Mouse (Mus musculus) adrenal gland, postnatal 25 days (tissue): Measurements from ENCODE around the gene Fam173a. TPM values are rescaled to one million over a fixed set of nuclear protein-coding genes. Genes with fewer than 3 reads are reported as not detected.

Source experiments
- DNase-seq: peaks from one replicate; pipeline ENCODE4 v3.0.0; 2021; ENCODE audit warnings: mixed read lengths
- total RNA-seq: library from RNA; stranded (reverse); gene quantifications from 2 replicates; pipeline ENCODE4 v1.2.3, GENCODE M21; 2021

Fam173a gene
- total RNA-seq, 1 experiment from 2014 or later, result 102 TPM

GRCm38 (mm10) chr17:25796951-25797369 is 4.3 kb upstream of the Fam173a start, which contains the start of gene Metrn:
Metrn (minus strand) TSS chr17:25797136.
- peak; percentile 92 for DNase-seq

GRCm38 (mm10) chr17:25796211-25796771 is 3.6 kb upstream of the Fam173a start:
- DNase-seq, result peak; percentile 47

DNA sequence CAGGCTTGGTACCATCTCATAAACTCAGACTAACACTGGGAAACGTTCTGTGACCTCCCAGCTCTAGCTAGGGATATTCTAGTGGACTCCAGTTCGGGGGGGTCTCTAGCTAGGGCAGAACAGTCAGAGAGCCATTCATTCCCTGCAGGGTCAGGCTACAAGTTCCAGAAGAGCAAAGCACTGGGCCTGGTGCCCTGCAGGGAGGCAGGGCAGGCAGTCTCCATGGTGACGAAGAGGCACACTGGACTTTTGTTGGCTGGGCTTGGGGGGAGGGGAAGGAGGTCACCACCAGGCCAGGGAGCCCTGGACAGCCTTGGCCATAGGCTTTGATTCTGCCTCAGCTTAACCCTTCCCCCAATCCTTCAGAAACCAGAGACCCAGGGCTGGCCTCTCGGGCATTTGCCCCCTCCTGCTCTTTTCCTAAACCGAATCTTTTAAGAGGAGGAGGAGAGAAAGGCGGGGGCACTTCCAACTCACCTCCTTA is 3.0 kb upstream of the Fam173a start, which contains the start of gene AC134908.4:
TSS of gene AC134908.4 (minus strand) at position 51 of the 484 bp plus-strand sequence.
- DNase-seq, result no peak

DNA sequence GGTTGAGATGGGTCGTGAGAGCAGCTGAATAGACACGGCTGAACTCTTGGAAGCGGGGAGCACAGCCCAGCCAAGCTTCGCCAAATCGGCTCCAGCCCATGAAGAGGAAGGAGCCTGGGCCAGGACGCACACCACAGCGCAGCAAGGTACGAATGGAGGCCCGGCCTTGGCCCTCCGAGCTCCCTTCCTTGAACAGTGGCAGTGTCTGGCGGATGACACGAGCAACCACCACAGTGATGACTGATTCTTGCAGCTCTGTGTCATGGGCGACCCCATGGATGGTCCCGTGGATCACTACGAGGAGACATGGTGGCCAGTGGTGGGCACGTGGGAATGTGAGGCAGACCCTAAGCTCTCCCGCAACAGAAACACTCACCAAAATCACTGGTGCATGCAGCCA is 2.3 kb upstream of the Fam173a start:
- DNase-seq, result no peak

GRCm38 (mm10) chr17:25794197-25794596 is 1.5 kb upstream of the Fam173a start:
- no peak for DNase-seq

DNA sequence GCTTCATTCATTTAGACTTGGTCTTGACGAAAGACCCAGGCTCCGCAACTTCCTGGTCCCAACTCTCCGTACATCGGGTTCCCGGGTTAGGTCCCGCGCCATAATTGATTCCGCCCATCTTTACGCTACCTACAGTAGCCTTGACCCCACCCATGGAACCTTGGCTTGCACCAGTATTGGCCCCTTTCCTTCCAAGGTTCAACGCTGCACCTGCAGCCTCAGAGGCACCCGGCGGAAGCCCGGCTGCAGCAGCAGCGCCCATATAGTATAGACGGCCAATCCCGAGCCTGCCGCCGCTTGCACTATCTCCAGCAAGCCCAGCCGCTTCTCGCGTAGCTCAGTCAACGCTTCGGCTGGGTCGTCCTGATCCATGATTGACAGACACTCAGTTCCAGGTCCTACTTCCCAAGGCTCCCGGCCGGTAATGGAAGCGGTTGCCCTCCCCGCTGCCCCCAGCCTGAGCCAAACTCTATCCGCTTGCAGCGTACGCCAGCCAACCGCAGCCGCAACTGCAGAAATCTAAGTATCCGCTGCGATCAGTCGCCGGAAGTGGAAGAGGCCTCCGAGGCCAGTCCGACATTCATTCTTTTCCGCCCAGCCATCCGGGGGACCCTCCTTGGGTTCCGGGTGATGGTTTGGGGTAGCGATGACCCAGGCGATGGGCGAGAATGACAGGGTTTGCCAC is 716 bp downstream of the Fam173a start:
- peak; percentile 83 for DNase-seq

GRCm38 (mm10) chr17:25791320-25791842 is 1.3 kb downstream of the Fam173a start:
- no peak for DNase-seq

- DNase-seq, result no peak
Observed at GRCm38 (mm10) chr17:25786781-25787504, 5.8 kb downstream of the Fam173a start.

GRCm38 (mm10) chr17:25786280-25786679 is 6.4 kb downstream of the Fam173a start, which contains the start of gene Ccdc78:
Ccdc78 (plus strand) TSS chr17:25786580.
- DNase-seq, result no peak

- DNase-seq, result peak; percentile 94
Observed at GRCm38 (mm10) chr17:25785281-25785745, 7.4 kb downstream of the Fam173a start, which contains the start of gene Haghl. Haghl (minus strand) TSS chr17:25785673.

- no peak for DNase-seq
Observed at GRCm38 (mm10) chr17:25783861-25784574, 8.7 kb downstream of the Fam173a start.

DNA sequence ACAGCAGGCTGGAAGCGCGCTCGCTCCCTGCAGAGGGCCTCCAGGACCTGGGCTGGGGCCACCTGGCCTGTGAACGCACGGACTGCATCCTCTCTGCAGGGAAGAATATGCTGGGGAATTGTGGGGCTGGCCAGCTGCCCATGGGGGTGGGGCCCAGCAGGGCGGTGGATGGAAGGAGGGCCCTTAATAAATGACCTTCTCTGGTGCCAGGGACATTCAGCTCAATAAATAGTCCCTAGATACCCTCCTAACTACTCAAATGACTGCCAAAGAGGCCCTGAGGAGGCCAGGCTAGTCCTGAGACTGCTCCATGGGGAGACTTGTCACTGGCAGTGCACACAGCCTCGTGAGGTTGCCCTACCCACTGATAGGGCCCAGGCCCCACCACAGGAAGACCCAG is 9.6 kb downstream of the Fam173a start:
- peak; percentile 72 for DNase-seq

DNA sequence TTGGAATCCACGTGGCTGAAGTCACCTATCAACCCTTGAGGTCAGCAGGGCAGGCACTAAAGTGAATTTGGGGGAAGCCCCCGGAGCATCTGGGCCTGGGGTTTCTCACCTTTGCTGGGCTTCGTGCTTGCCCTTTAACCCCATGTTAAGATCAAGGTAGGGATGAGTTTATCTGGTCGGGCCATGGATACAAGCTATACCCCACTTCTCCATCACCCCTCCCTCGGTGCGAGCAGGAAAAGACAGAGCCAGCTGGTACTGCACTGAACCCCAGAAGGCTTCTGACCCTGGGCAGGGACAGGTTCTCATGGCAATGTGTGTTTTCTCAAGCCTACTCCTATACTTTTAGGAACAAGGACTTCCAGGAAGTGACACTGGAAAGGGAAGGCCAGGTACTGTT is 11.4 kb downstream of the Fam173a start:
- no peak for DNase-seq

DNA sequence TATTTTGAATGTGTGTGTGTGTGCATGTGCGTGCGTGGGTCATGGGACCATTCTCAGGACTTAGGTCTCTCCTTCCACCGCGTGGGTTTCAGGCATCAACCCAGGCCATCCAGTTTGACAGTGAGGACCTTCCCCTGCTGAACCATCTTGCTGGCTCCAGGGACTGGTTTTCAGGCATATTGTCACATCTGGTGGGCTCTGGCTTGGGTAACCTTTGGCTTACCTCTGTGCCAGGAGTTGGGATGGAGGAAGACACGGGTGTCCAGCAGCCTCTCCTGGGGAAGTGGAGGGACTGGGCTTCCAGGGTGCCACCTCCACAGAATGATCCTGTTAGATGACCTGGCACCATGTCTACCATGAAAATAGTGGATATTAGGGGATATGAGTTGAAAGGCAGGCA is 14.8 kb downstream of the Fam173a start:
- no peak for DNase-seq

GRCm38 (mm10) chr17:25775318-25776062 is 17.2 kb downstream of the Fam173a start:
- DNase-seq, result no peak

- peak; percentile 96 for DNase-seq
Observed at GRCm38 (mm10) chr17:25773549-25774120, 19.1 kb downstream of the Fam173a start, which contains the start of gene Narfl. Narfl (plus strand) TSS chr17:25773776.

DNA sequence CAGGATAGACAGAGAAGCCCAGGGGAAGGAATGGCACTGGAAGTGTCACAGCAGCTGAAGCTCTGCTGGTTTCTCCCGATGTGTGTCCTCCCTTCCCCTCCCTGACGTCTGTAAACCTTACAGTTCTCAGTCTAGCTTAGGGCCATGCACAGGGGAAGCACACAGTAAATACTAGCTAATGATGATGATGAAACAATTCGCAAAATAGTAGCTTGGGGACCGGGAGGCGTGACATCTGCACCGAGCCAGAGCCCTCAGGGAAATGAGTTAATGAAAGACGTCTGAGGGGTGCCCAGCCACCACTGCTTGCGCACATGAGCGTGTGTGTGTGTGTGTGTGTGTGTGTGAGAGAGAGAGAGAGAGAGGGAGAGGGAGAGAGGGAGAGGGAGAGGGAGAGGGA is 23.4 kb downstream of the Fam173a start:
- no peak for DNase-seq

DNA sequence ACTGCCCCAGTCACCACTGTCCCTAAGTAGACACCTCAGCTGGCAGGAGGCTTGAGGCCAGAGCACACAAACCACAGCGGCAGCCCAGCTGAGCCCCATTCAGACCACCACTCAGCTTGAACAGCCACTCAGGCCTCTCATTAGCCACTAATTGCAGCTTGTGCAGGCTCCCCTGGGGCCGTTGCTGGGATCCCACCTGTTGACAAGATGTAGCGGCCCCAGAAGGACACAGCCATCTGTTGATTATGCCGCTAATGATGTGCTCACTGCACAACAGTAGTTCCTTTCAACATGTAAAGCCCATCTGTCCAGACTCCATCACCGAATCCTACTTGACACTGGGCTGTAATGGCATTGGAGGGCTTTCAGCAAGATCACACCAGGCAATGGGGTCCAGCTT is 26.8 kb downstream of the Fam173a start:
- no peak for DNase-seq

GRCm38 (mm10) chr17:25762591-25762990 is 30.1 kb downstream of the Fam173a start:
- no peak for DNase-seq

- no peak for DNase-seq
Observed at GRCm38 (mm10) chr17:25761561-25761970, 31.1 kb downstream of the Fam173a start.

- DNase-seq, result no peak
Observed at GRCm38 (mm10) chr17:25760148-25760547, 32.6 kb downstream of the Fam173a start.
